Mouse (Mus musculus) ES-E14 (cell line): ENCODE measurements at regions not wholly inside any gene's neighbourhood (a gene's known extent, or its start where the extent isn't known, plus 50 kb on each side); places are given as distances from the start of the nearest gene placed in this dataset.

Experiments
- CHD2 ChIP-seq: IDR thresholded peaks from 2 replicates; pipeline ENCODE4 v1.6.1; 2014; ENCODE audit warnings: mild to moderate bottlenecking, low read depth, low read length, inconsistent platforms
- HCFC1 ChIP-seq: IDR thresholded peaks from 2 replicates; pipeline ENCODE4 v1.6.1; 2012; ENCODE audit warnings: low read length, inconsistent platforms, borderline replicate concordance; ENCODE audit not compliant: insufficient read depth
- MAFK ChIP-seq: IDR thresholded peaks from 2 replicates; pipeline ENCODE4 v1.6.1; 2014; ENCODE audit warnings: mild to moderate bottlenecking, low read depth, low read length, inconsistent platforms; ENCODE audit not compliant: insufficient read depth
- ZC3H11A ChIP-seq: IDR thresholded peaks from 2 replicates; pipeline ENCODE4 v1.6.1; 2012; ENCODE audit warnings: low read depth, mild to moderate bottlenecking, inconsistent platforms, low read length, borderline replicate concordance
- ZNF384 ChIP-seq: IDR thresholded peaks from 2 replicates; pipeline ENCODE4 v1.6.1; 2012; ENCODE audit warnings: low read depth, low read length, inconsistent platforms

DNA sequence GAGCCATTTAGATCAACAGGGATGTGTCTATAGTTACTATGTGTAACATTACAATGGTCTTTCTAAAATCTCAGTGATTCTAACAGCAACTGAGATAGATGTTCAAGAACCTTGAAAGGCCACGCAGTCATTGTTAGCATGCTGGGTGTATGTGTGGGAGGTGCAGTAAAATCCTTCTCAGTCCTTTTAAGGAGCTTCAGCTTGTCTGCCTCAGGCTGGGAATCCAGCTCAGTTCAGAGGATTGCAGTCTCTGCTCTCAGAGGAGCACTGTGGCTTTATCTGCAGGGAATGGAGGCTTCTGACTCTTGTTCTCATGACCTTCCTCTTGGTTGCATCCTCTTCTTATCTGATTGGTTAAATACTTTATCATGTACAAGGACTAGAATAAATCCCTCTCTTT lies 320.2 kb downstream of the Gm16223 start:
- TF ChIP-seq MAFK: no peak
- no peak for TF ChIP-seq ZC3H11A
- TF ChIP-seq ZNF384: no peak
- TF ChIP-seq HCFC1: no peak
- no peak for TF ChIP-seq CHD2
